Mouse (Mus musculus): ENCODE measurements around the gene Aplp2.

Gene Aplp2

DNA sequence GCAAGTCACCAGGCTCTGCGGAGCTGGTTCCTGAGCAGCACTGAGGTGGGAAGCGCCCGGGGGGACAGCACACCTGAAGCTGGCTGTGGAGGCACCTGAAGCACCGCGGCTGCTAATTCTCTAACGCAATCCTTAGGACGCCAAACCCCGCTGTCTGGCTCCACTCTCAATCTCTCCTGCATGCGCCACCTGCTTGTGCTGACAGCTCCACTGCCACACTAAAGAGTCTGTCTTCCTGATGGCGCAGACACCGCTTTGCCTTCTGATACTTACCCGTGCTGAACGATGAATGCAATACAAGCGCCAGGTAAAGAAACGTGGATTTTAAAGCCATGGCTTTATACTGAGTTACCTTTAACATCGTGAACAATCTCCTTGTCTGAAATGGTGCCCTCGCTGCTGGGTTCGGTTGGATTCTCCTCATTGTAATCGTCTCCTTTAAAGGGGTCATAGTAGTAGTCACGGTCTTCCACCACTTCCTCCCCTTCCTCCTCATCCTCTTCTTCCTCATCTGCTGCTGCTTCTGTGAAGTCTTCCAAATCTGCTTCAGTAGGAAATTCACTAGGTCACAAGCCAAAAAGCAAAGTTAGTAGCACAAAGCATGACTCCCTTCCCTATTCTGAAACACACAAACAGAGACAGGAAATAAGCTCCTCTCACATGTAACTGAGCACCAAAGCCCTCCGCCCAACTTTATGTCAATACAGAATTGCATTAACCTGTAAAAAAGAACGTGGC, 43.1 kb downstream of the Aplp2 start:
- POLR2A ChIA-PET: interaction anchor here in 2 of 4 experiments (0.5 to 1.4 kb wide), 5 partner anchors 15 to 112 kb away, joined by 3 to 6 read pairs (median 3); partner anchors contain the start of genes Aplp2 (in 1 of the 2) and Prdm10 (in 1 of the 2)
- CTCF ChIA-PET: interaction anchor here (0.6 to 1.4 kb wide), 6 partner anchors 8 to 291 kb away, joined by 3 to 6 read pairs (median 4); no protein-coding TSS in a partner anchor

DNA sequence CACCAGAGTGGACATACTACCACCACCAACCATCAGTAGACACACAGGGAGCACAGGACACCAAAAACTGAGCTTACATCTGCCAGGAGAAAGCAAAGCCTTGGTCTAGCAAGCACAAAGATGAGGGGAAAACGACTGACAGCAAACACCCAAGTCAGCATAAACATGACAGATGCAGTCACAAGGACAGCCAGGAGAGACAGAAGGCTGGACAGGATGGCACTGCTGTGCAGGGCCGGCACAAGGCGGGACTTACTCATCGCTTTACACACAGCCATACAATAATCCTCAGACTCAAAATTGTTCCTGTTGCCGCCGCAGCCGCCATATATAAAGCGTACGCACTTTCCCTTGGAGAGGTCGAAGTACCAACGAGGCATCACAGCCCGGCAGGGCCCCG, 44.3 kb downstream of the Aplp2 start:
- ChIA-PET CTCF (interaction anchor here in 1 of 4 experiments (0.5 kb wide), 1 partner anchor 233 kb away, joined by 3 read pairs; no protein-coding TSS in a partner anchor), POLR2A (interaction anchor here in 2 of 4 experiments (0.6 to 2.5 kb wide), 3 partner anchors 8 to 128 kb away, joined by 3 to 6 read pairs (median 3); no protein-coding TSS in a partner anchor)

DNA sequence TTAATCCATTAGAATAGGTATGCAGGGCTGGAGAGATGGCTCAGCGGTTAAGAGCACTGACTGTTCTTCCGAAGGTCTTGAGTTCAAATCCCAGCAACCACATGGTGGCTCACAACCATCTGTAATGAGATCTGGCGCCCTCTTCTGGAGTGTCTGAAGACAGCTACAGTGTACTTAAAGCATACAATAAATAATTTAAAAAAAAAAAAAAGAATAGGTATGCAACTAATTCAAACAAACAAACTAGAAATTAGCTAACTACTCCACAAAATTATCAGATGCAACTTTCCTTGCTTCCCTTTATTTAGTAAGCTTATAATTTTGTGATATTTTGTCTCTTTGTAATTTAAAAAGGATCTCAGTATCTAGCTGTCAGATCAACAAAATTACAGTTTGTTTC, 46.1 kb downstream of the Aplp2 start:
- CTCF ChIA-PET: interaction anchor here (0.5 to 1.6 kb wide), 15 partner anchors 11 to 524 kb away, joined by 3 to 6 read pairs (median 3); no protein-coding TSS in a partner anchor
- POLR2A ChIA-PET: interaction anchor here in 3 of 4 experiments (0.5 to 2.5 kb wide), 8 partner anchors 10 to 441 kb away, joined by 3 to 6 read pairs (median 3); partner anchors contain the start of genes Nfrkb (in 1 of the 3) and Prdm10 (in 1 of the 3)

DNA sequence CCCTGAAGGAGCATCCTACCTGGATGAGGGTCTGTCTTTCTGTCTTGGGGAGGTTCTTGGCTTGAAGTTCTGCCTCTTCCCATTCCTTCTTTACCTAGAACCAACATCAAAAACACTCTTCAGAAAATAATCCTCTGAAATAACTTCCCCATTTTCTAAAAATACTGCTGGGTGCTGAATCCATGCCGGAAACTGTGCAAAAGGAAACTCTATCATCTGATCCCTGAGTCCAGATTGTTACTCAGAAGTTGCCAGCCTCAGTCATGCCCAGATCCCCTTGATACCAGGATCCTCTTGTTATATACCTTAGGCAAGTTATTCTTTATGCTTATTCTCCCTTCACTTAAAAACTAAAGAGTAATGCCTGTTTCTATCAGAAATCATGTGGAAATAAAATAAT, 48.3 kb downstream of the Aplp2 start:
- CTCF ChIA-PET: interaction anchor here in 2 of 4 experiments (1.1 to 1.3 kb wide), 2 partner anchors 213 to 237 kb away, joined by 3 to 4 read pairs; no protein-coding TSS in a partner anchor
- POLR2A ChIA-PET: interaction anchor here in 1 of 4 experiments (1.4 kb wide), 1 partner anchor 15 kb away, joined by 4 read pairs; no protein-coding TSS in a partner anchor

DNA sequence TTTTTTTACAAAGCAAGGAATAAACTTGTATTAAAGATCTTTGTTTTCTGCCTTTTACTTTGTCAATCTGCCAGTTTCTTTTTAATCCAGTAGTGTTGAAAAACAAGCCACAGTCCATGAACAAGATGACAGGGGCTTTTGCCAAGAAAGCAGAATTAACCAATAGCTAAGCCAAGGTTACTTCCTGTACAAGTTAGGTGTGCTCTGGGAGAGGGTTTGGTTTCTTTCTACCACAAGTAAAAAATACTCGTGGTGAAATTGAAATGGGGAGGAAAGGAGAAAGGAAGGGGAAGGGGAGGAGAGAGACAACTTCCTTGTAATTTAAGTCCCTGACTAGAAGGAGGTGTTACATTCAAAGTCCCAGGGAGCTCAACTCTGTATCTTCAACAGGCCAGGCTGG, 48.7 kb downstream of the Aplp2 start:
- CTCF ChIA-PET: interaction anchor here in 1 of 4 experiments (1.3 kb wide), 1 partner anchor 237 kb away, joined by 4 read pairs; no protein-coding TSS in a partner anchor
- POLR2A ChIA-PET: interaction anchor here in 1 of 4 experiments (1.4 to 1.5 kb wide), 2 partner anchors 14 to 48 kb away, joined by 4 read pairs; partner anchors contain the start of gene Aplp2

DNA sequence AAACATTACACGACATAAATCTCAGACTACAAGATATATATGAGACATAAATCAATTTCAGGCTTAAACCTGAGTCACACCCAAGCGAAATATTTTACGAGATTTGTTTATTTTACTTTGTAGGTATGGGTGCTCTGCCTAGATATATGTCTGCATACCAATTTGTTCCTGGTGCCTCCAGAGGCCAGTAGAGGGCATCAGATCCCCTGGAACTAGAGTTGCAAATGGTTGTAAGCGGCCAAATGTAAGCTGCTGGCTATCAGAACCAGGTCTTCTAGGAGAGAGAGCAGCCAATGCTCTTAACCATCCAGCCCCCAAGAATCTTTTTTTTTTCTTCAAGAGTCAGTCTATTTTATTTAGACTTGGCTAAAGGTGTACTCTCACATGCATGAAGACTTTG, 51.7 kb downstream of the Aplp2 start:
- ChIA-PET POLR2A (interaction anchor here in 2 of 4 experiments (1.0 to 1.9 kb wide), 3 partner anchors 12 to 120 kb away, joined by 4 to 5 read pairs (median 5); partner anchors contain the start of gene Prdm10 (in 1 of the 2)), CTCF (interaction anchor here (0.5 to 2.3 kb wide), 33 partner anchors 9 to 707 kb away, joined by 3 to 16 read pairs (median 4); no protein-coding TSS in a partner anchor)

DNA sequence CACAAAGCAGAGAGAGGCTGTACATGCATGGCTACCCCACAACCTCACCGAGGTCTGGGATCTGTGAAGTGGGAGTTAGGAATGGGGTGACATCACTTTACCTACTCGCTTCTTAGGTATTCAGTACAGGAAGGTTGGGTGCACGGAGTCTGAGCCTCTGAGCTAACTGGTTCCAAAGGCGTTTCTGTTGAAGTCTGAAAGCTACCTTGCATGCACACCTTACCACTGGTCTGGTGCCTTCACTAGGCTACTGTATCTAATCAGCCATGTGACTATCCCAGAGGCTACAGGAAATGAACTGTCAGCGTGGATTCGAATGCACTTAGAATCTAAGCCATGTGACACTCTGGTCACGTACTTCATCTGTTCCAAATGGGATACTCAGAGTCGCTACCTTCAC, 55.0 kb downstream of the Aplp2 start:
- ChIA-PET POLR2A (interaction anchor here in 2 of 4 experiments (1.3 to 2.2 kb wide), 2 partner anchors 8 to 14 kb away, joined by 4 to 7 read pairs; no protein-coding TSS in a partner anchor), CTCF (interaction anchor here in 1 of 4 experiments (0.6 kb wide), 1 partner anchor 75 kb away, joined by 3 read pairs; no protein-coding TSS in a partner anchor)

DNA sequence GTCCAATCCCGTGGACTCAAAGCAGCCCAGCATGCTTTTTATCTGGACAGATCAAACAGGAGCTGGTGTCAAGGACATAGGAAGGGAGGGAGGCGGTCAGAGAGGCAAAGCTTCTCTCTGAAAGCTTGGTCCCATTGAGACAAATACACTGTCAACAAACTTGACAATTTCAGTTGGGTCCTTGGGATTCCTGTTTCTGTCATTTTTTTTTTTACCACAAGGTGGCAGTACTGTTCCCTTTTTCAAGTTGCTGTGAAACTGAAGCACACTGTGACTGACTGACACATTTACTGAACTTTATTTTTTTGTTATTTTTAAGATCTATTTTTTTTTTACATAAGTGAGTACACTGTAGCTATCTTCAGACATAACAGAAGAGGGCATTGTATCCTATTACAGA, 60.6 kb downstream of the Aplp2 start:
- POLR2A ChIA-PET: interaction anchor here in 2 of 4 experiments (0.5 to 1.6 kb wide), 5 partner anchors 11 to 139 kb away, joined by 3 to 4 read pairs (median 3); no protein-coding TSS in a partner anchor
- CTCF ChIA-PET: interaction anchor here in 3 of 4 experiments (0.6 to 0.7 kb wide), 5 partner anchors 17 to 1521 kb away, joined by 3 to 4 read pairs (median 3); no protein-coding TSS in a partner anchor

DNA sequence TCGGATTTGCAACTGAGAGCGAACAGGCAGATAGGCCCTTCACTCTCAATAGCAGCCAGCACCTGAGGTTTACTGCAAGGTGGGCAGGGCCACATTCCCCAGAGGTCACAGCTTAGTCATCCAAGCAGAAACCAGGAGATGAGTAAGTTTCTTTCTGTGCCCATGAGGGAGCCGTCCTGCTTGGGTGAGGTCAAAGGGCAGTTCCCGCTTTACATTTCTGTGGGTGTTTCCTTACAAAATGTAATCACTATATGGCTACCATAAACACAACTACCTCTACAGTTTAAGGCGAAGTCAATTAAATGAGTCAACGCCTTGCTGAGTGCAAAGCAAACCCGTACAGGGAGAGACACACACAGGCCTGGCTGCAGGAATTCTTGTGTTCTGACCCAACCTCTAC, 63.5 kb downstream of the Aplp2 start:
- POLR2A ChIA-PET: interaction anchor here (0.8 to 3.5 kb wide), 22 partner anchors 9 to 136 kb away, joined by 3 to 30 read pairs (median 4); partner anchors contain the start of genes St14 (in 3 of the 4), Prdm10 (in 2 of the 4) and Aplp2 (in 1 of the 4)

DNA sequence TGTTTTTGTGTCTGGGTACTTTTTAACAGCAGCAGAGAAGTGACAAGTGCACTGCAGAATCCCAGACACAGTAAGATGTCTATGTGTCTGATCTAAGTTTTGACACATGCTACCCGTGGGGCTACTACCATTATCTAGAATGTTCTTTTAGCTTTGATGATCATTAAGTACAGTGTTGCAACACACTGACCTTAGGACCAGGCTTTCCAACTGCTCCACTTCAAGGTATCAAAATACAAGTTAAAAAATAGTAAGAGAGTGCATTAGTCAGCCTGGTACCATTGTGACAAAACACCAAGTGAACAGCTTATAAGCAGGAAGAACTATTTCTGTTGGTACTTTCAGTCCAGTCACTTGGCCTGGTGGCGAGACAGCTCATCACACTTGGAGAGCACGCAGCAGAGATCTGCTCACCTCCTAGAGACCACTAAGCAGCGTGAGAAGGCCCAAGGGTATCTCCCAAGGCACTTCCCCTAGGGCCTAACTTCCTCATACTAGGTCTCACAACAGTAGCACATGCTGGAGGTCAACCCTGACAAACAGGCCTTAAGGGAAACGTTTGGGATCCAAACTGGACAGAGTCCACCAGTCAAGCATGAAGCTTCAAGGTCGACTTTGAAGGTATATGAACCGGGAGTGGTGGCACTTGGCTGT, 66.2 kb downstream of the Aplp2 start:
- ChIA-PET CTCF (interaction anchor here in 2 of 4 experiments (0.6 to 1.3 kb wide), 4 partner anchors 15 to 179 kb away, joined by 3 to 15 read pairs (median 4); no protein-coding TSS in a partner anchor), POLR2A (interaction anchor here in 3 of 4 experiments (0.5 to 2.2 kb wide), 7 partner anchors 20 to 883 kb away, joined by 3 to 14 read pairs (median 5); no protein-coding TSS in a partner anchor)

More for the DNA sequence above, 63.5 kb downstream of the Aplp2 start:
- CTCF ChIA-PET: interaction anchor here in 3 of 4 experiments (1.3 to 2.2 kb wide), 5 partner anchors 11 to 257 kb away, joined by 3 to 11 read pairs (median 4); no protein-coding TSS in a partner anchor

DNA sequence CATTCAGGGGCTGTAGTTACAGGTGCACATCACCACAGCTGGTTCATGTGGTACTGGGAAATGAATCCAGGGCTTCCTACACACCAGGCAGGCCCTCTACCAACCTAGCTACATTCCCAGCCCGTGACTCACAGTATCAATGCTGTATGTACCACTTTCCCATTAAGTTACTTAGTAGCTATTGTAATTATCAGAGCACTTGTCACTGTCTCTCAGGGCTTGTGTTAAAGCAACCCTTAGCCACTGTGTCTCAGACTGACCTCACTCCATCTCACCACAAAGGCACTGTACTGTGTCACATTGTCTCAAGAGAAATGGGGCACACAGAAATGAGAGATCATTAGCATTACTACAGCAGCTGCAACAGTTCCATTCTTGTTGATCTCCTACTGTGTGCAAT, 68.7 kb downstream of the Aplp2 start:
- CTCF ChIA-PET: no interaction called here
- POLR2A ChIA-PET: interaction anchor here in 2 of 4 experiments (0.8 to 1.4 kb wide), 2 partner anchors 11 to 16 kb away, joined by 3 to 5 read pairs; partner anchors contain the start of gene St14 (in 1 of the 2)

DNA sequence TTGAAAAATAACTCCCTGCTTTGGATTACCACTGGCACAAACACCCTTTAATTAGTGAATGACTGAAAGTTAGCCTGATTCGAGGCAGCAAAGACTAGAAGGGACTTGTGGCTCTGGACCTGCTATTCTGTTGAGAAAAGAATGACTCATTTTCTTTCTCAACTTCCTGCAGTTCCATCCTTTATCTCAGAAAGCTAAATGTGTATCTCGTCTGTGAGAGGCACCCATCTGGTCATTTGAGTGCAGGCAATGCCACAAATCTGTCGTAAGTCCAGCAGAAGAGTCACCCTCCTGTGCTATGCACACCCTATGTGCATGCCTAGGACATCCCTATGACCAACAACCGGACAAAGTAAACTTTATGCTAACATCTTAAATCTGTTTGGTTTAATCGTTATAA, 78.5 kb downstream of the Aplp2 start:
- ChIA-PET POLR2A (interaction anchor here in 1 of 4 experiments (2.0 kb wide), 1 partner anchor 9 kb away, joined by 5 read pairs; no protein-coding TSS in a partner anchor), CTCF (no interaction called here)

DNA sequence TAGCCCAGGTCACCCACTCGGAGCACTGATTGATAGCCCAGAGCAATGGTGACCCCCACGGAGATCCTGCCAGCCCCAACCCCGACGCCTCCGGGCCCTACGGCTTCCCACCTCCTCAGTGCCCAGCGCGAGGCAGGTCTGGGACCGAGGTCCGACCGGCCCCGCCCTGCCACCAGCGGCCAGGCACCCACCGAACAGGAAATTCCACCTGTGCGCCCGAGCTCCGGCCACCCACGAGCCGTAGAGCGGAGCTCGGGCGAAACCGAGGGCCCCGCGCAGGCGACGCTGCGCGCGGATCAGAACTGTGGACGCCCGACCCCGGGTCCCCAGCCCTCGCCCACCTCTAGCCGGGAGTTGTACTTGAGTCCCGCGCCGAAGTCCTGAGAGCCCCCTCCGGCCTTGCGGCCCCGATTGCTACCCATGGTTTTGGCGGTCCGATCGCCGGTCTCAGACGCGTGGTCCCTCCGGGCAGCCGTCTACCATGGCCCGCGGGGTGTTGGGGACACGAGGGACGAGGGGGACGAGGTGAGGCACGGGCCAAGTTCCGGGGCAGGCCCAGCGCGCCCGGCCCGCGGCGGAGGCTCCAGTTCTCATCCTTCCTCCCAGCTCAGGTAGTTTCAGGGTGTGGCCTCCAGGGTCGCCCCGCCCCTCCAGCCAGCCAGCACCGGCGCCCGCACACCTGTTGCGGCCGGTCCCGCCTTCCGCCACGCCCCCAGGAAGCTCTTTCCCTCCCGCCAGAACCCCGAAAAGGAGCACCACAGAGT, 80.2 kb downstream of the Aplp2 start, which contains the start of gene St14:
St14 (minus strand) TSS at position 649 of the 764 bp plus-strand sequence.
- ChIA-PET CTCF (interaction anchor here in 3 of 4 experiments (0.6 to 1.2 kb wide), 4 partner anchors 21 to 705 kb away, joined by 3 to 4 read pairs (median 3); no protein-coding TSS in a partner anchor), POLR2A (interaction anchor here (0.5 to 7.2 kb wide), 32 partner anchors 7 to 479 kb away, joined by 3 to 115 read pairs (median 3); partner anchors contain the start of genes Nfrkb (in 2 of the 4), Aplp2 (in 1 of the 4) and Prdm10 (in 1 of the 4))

DNA sequence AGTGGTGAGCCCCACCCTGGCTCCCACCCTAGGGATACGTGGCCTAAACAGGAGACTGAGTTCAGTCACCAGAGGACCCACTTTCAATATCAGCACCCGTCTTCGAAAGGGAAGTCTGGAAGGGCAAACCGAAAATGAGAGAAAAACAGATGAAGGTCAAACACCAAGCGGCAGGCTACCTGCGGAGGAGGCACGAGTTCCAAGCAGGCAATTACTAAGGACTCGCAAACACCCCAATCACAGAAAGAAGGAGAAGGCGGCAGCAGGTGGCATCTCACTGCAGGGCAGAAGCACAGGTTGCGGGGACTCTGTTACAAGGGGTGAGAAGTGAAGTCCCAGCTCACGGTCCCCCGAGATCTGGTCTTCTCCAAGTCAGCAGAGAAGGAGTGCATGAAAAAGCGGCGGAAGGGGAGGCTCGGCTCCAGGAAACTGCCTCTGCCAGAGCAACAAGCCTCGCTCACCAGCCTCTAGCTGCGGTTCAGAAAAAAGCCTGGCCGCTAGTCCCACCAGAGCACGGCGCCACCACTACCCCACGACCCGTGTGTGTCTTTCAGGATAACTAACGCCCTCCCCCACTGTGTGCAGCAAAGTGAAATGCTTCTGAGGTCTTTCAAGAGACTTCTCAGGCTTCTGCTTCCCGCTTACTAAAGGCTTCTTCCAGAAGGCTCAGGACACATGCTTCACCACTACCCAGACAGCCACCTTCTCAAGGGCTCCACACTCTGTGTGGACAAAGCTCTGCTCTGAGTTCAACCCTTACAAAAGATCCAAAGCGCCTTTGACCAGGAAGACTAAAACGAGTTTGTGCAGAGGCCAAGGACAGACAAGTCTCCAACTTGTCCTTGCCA, 81.0 kb downstream of the Aplp2 start:
- ChIA-PET CTCF (interaction anchor here in 3 of 4 experiments (0.6 to 1.2 kb wide), 3 partner anchors 22 to 52 kb away, joined by 3 to 4 read pairs (median 3); no protein-coding TSS in a partner anchor), POLR2A (interaction anchor here (0.8 to 7.2 kb wide), 14 partner anchors 8 to 255 kb away, joined by 3 to 115 read pairs (median 4); partner anchors contain the start of genes Nfrkb (in 1 of the 4) and Prdm10 (in 1 of the 4))

DNA sequence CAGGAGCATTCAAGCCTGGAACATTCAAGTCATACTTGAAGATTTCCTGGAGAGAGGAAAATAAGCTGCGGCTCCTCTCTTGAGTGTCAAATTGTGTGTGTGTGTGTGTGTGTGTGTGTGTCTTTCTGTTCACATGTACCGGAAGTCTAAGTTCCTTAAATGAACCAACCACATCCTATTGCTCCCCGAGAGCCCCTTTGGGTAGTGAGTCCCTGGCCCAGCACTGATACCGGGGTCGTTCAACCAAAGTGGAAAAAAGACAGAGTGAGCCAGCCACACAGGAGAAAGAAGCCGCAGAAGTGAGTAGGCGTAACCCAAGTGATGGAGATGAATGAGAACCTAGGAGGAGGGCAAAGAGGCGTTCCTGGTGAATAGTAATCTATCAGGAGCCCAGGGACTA, 81.7 kb downstream of the Aplp2 start:
- CTCF ChIA-PET: interaction anchor here in 1 of 4 experiments (0.6 kb wide), 1 partner anchor 44 kb away, joined by 3 read pairs; no protein-coding TSS in a partner anchor
- POLR2A ChIA-PET: interaction anchor here in 3 of 4 experiments (2.5 to 7.2 kb wide), 5 partner anchors 8 to 256 kb away, joined by 8 to 115 read pairs (median 41); partner anchors contain the start of gene Nfrkb (in 1 of the 3)

All from embryonic stem cell, embryonic (primary cell).